10 mouse cellular contexts compared by ENCODE assay signal in genomic region chr4:146173378-146174226, GRCm38 (mm10). TPM values are rescaled to one million over a fixed set of nuclear protein-coding genes. Genes with fewer than 3 reads are reported as not detected.
DNase-seq lines count a peak whose midpoint lies in the region; ATAC-seq and TF ChIP-seq lines count a peak whose summit lies in the region.
"Not testable (repeated sequence)": the region's sequence is repeated elsewhere in the genome, so short reads cannot be mapped to it uniquely, and the experiment has no call there.
"Had no signal": no experiment of that assay in that cellular context is flagged by ENCODE, and none has a peak within 500 bp of the region (broad histone marks: within the 10 kb centered on the region; RNA-seq: fewer than 3 reads in every experiment).

No protein-coding gene starts in this region.

- peak; percentile 34 for DNase-seq in ZHBTc4 (ENCODE audit: low read depth, low spot score)
- peak; percentile 28 to 37 for DNase-seq in heart, adult 2 months
- peak; percentile 5 for DNase-seq in induced T-regulatory cell, adult 2 months (ENCODE audit: low read depth)
- peak; percentile 29 for DNase-seq in limb, embryonic 10.5 days (ENCODE audit: low spot score)
- DNase-seq in lung, postnatal 4 days: peak; percentile 24 to 33
- peak; percentile 12 to 29 for DNase-seq in spleen, adult 18-20 months
- peak; percentile 33 for DNase-seq in urinary bladder, postnatal 14 days (ENCODE audit: low spot score)

- not testable (repeated sequence) for H3K36me3 ChIP-seq in embryonic facial prominence, embryonic 12.5 days; heart, adult 2 months (ENCODE audit: control insufficient read depth, insufficient read depth, low read length); limb, embryonic 10.5 days

- peak; percentile 83 for ATAC-seq in embryonic facial prominence, embryonic 12.5 days (ENCODE audit: insufficient number of reproducible peaks, insufficient read depth, low FRiP score, low TSS enrichment)

- not testable (repeated sequence) for TF ChIP-seq POLR2A in heart, adult 2 months (IDR thresholded peaks at IDR 0.05; ENCODE audit: insufficient read depth, low read depth, low read length)

- not testable (repeated sequence) for H3K4me3 ChIP-seq in embryonic facial prominence, embryonic 12.5 days; heart, adult 2 months; limb, embryonic 10.5 days

- intact Hi-C loops in heart, adult 2 months (cut with DNase I): not testable (repeated sequence)

- H3K9ac ChIP-seq in embryonic facial prominence, embryonic 12.5 days; heart, adult 2 months (ENCODE audit: low read depth, low read length): not testable (repeated sequence)

- not testable (repeated sequence) for H3K27ac ChIP-seq in embryonic facial prominence, embryonic 12.5 days; heart, adult 2 months; limb, embryonic 10.5 days

- peaks cover 10% of the 10 kb centered on the region for H3K9me3 ChIP-seq in embryonic facial prominence, embryonic 12.5 days
- peaks cover 11% of the 10 kb centered on the region for H3K9me3 ChIP-seq in limb, embryonic 10.5 days (replicated peaks)

- H3K27me3 ChIP-seq in embryonic facial prominence, embryonic 12.5 days; heart, adult 2 months (ENCODE audit: control insufficient read depth, insufficient read depth, low read length); limb, embryonic 10.5 days (ENCODE audit: low read depth, poor library complexity, severe bottlenecking): not testable (repeated sequence)

- 64% methylated on average over 4 of the region's 4 CpGs for WGBS in embryonic facial prominence, embryonic 12.5 days
- WGBS in heart, adult 2 months: 48% methylated on average over 4 of the region's 4 CpGs
- 69% methylated on average over 4 of the region's 4 CpGs for WGBS in limb, embryonic 10.5 days

- H3K4me2 ChIP-seq in embryonic facial prominence, embryonic 12.5 days (replicated peaks): not testable (repeated sequence)

- TF ChIP-seq EP300 in heart, adult 2 months (IDR thresholded peaks at IDR 0.05; ENCODE audit: insufficient read depth, low read depth, low read length): not testable (repeated sequence)

- not testable (repeated sequence) for TF ChIP-seq CTCF in heart, adult 2 months (IDR thresholded peaks at IDR 0.05)

- H3K79me2 ChIP-seq in heart, adult 2 months (replicated peaks; ENCODE audit: control insufficient read depth, insufficient read depth, low read length): not testable (repeated sequence)

- H3K4me1 ChIP-seq in embryonic facial prominence, embryonic 12.5 days; heart, adult 2 months (ENCODE audit: control insufficient read depth, insufficient read depth, low read length); limb, embryonic 10.5 days: not testable (repeated sequence)

RNA-seq across cellular contexts. Expression of gene Zfp600, which starts 17.0 kb away (rescaled TPM):
- polyA plus RNA-seq in embryonic facial prominence, embryonic 12.5 days (2016; fragmentation: Nextera tagmentation; extraction: Ambion mirVana): not detected in 2 replicates
- not detected for total RNA-seq in heart, adult 2 months (2021)
- 0.35 TPM in 1 of 2 replicates, not detected in the other for polyA plus RNA-seq in heart, adult 2 months (2012; rRNA removed)
- not detected in 2 replicates for polyA plus RNA-seq in limb, embryonic 10.5 days (2016; fragmentation: Nextera tagmentation; extraction: Ambion mirVana)
- total RNA-seq: left cerebral cortex, adult 18-20 months had no signal
- polyA plus RNA-seq: erythroblast, embryonic 14.5 days had no signal
